Mouse (Mus musculus): ENCODE results near the gene Zfp59.
"Not testable (repeated sequence)": the region's sequence is repeated elsewhere in the genome, so short reads cannot be mapped to it uniquely, and the experiment has no call there.

Zfp59 gene

DNA sequence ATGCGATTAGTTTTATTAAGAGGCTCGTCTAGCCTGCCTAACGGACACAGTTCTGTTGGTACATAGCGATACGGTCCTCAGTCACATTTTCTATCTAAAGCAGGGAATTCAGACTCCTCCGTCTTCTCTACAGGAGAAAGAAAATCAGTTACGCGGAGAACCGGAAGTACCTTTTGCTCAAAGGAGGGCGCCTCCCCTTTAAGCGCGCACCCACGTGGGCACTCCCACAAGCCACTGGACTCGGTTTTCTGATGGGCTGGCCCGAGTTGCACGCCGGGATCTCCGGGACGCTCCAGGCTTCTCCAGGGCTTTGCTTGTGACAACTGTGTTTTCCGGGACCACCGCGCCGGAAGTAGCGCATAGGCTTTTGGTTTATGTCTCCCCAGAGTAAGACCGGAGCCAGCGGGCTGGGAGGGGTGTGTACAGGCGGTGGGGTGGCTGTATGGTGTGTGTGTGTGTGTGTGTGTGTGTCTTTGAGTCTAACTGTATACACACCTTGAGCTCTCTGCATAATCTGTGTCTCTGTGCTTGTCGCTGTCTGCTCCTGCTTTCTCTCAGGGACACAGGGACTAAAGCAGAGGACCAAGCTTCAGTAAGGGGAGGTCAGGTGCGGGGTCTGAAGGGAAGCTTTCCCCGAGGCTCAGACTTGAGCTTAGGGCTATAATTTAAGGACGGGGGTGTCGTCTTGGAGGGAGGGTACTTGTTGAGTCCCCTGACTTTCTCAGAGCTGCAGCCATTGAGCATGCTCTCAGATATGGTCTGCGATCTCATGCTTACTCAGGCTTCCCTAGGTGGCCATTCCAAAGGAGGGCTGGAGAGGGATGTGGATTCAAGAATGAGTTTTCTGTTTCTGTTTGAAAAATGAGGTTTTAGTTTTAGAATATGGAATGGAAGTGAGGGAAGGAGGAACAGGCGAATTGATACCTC, at the start of gene Zfp59:
TSS of gene Zfp59 (plus strand) at position 285 of the 927 bp plus-strand sequence.
- DNase-seq (ENCODE audit: low spot score): peak; percentile 84

GRCm38 (mm10) chr7:27789306-27789705, 49.1 kb upstream of the Zfp59 start:
- DNase-seq (ENCODE audit: low spot score): no peak

DNA sequence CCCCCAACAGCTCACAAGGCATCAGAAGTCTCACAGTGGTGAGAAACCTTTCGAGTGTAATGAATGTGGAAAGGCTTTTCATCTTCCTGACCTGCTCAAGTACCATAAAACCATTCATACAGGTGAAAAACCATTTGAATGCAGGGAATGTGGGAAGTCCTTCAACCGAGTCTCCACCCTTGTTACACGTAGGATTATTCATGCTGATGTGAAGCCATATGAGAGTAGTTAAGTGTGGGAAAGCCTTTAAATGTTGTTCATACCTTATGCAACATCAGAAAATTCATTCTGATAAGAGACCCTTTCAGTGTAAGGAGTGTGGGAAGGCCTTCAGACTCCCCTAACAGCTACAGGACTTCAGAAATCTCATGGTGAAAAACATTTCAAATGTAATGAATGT, 44.5 kb upstream of the Zfp59 start:
- DNase-seq (ENCODE audit: low spot score): not testable (repeated sequence)

GRCm38 (mm10) chr7:27794566-27794965, 43.8 kb upstream of the Zfp59 start:
- DNase-seq (ENCODE audit: low spot score): no peak

DNA sequence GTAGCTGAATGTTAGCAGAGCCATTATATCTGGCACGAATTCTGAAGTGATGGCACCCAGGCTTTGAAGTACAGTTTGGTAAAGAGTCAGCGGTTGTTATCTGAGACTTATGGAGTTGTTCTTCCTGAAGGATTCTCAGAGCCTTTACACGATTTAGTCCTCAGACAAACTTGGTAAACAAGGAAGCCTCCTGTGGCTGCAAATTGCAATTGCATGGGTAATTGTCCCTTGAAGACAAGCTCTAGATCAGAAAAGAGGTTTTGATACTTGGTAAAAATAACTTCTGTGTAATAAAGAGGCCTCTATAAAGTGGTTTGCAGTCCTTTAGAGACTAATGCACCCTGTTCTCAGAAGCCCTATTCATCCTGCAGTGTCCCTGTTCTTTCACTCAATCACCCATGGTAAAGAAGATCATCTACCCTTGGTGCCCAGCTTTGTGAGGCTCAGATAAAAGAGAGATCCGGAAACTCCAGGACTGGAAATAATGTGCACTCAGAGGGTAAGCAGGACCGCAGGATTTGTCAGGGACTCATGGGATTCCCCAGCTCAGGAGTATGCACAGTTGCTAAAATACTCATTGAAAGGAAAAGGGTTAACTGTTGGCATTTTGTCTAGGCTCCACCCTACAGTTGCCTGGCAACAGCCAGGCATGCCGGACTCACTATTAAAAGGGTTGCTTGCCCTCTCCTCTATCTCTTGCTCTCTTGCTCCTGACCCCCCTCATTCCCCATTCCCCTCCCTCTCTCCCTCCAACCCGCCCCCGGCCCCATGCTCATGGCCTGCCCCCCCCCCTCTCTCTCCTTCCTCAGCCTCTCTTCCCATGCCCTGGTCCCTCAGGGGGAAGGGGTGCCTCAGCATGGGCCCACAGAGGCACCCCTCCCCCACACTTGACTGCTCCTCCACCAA, 40.2 kb upstream of the Zfp59 start:
- DNase-seq (ENCODE audit: low spot score): no peak

GRCm38 (mm10) chr7:27801137-27801536, 37.3 kb upstream of the Zfp59 start:
- no peak for DNase-seq (ENCODE audit: low spot score)

GRCm38 (mm10) chr7:27802986-27803385, 35.4 kb upstream of the Zfp59 start:
- no peak for DNase-seq (ENCODE audit: low spot score)

GRCm38 (mm10) chr7:27804297-27805030, 33.9 kb upstream of the Zfp59 start:
- DNase-seq (ENCODE audit: low spot score): peak; percentile 67

GRCm38 (mm10) chr7:27806896-27807295, 31.5 kb upstream of the Zfp59 start, which contains the start of gene Zfp626:
Zfp626 (plus strand) TSS chr7:27807196.
- not testable (repeated sequence) for DNase-seq (ENCODE audit: low spot score)

- DNase-seq (ENCODE audit: low spot score): not testable (repeated sequence)
These were observed 31.1 kb upstream of the Zfp59 start for GRCm38 (mm10) chr7:27807305-27807704.

DNA sequence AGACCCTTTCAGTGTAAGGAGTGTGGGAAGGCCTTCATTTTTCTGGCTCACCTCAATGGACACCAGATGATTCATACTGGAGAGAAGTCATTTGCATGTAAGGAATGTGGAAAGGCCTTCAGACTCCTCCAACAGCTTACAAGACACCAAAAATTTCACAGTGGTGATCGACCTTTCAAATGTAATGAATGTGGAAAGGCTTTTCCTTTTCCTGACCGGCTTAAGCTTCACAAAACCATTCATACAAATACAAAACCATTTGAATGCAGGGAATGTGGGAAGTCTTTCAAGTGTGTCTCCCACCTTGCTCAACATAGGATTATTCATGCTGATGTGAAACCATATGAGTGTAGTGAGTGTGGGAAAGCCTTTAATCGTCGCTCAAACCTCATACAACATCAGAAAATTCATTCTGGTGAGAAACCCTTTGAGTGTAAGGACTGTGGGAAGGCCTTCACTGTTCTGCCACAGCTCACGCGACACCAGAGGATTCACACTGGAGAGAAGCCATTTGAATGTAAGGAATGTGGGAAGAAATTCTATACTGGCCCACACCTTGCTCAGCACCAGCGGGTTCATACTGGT, 19.8 kb upstream of the Zfp59 start:
- DNase-seq (ENCODE audit: low spot score): no peak

DNA sequence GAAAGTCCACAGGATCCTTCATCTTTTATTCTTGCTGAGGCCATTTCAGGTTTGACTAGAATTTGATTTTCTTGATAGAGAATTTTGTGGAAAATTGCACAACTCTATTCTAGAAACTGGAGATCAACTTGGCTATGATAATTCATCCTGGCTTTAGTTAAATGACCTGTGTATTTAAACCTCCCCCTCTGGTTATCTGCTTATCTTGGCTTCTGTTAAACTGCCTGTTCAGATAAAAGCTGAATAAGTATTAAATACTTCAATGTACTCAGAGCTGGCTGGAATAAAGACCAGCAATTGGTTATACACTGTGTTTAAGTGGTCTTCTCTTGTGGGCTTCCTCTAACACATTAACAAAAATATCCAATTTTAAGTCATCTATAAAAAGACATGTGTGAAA, 15.8 kb upstream of the Zfp59 start:
- no peak for DNase-seq (ENCODE audit: low spot score)

GRCm38 (mm10) chr7:27834131-27834530, 4.3 kb upstream of the Zfp59 start:
- DNase-seq (ENCODE audit: low spot score): no peak

GRCm38 (mm10) chr7:27837896-27838295, 511 bp upstream of the Zfp59 start:
- no peak for DNase-seq (ENCODE audit: low spot score)

DNA sequence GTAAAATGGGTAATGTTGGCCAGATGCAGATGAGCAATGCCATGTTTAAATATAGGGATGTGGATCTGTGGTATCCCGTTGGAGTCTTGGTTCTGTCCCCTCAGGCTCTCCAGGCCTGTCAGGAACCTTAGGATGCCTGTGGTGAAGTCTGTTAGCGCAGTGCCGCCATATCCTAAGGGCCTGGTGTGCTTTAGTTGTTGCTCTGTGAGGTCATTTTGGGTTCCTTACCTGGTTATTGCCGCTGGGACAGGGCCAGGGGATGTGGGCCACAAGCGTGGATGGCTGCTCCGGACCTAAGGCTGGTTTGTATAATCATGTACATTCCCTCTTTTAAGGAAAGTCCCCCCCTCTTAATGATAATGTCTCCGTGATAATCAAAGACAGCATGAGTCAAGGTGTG, 1.2 kb downstream of the Zfp59 start:
- DNase-seq (ENCODE audit: low spot score): no peak

DNA sequence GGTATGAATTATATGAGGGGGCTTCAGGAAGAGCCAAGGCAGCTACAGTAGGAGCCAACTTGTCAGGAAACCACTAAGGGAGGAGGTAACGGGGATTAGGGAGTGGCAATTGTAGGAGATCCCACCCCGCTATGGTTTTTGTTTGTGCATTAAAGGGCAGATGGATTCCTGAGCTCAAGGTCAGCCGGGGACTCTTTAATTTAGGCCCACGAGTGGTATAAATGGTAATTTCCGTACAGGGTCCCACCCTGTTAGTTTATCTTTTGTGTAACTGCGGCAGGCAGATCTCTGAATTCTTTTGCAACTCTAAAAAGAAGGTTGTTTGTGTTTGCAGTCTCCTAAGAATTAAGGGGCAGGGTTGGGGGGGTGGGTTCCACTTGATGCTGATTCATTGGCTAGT, 1.7 kb downstream of the Zfp59 start:
- DNase-seq (ENCODE audit: low spot score): no peak

GRCm38 (mm10) chr7:27857227-27857626, 18.8 kb downstream of the Zfp59 start, which contains the start of gene Zfp607a:
Zfp607a (plus strand) TSS chr7:27857527.
- DNase-seq (ENCODE audit: low spot score): no peak

- no peak for DNase-seq (ENCODE audit: low spot score)
These were observed 21.2 kb downstream of the Zfp59 start for GRCm38 (mm10) chr7:27859301-27860251.

GRCm38 (mm10) chr7:27860396-27861235, 22.2 kb downstream of the Zfp59 start:
- peak; percentile 88 for DNase-seq (ENCODE audit: low spot score)
